Mouse (Mus musculus): ENCODE results near the gene Psme3. TPM values are rescaled to one million over a fixed set of nuclear protein-coding genes. Genes with fewer than 3 reads are reported as not detected.
A peak's percentile ranks its signal among the peaks of the same experiment; 100 is the strongest.

Gene Psme3
- polyA plus RNA-seq, 1 experiment from 2014 or later: 148 TPM

DNA sequence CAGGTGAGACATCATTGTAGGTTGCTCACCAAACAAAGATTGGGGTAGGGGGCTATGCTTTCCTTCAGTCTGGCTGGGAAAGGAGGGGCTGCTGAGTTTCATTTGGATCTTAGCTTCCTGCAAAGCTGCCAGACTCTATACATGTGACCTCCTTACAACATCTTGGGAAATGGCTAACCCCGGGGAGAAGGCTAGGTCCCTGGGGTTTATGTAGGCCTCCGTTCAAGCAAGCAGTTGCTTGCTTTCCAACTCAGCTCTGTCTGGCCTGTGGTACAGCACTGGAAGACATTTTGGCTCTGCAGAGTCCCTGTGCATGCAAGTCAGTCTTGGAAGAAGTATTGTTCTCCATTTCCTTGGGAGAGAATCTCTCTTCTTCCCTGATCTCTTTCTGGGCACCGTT lies 16.5 kb downstream of the Psme3 start:
- WGBS: 80% methylated on average over 3 of the region's 3 CpGs
- no peak overlapping the region for H3K4me2 ChIP-seq
- no peak for ATAC-seq (ENCODE audit: insufficient number of reproducible peaks, insufficient read depth, low FRiP score, low TSS enrichment, low read depth)

DNA sequence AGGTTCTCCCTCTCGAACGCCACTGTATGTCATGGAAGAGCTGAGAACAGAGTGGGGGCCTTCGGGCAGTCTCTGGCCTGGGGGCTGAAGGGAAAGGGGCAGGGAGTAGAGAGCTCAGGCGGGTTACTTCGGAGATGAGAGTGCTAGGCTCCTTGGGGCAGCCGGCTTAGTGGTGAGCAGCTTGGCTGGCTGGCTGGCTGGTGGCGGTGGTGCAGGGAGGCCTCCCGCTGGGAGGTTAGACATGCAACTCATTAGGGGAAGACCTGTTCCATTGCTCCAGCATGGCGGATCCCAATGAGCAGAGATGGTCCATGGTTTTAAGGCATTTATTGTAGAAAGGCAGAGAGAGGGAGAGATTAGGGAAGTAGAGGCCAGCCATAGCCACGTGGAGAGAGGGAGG lies 18.0 kb downstream of the Psme3 start:
- Histone ChIP-seq H3K9ac (no peak overlapping the region), H3K4me3 (no peak overlapping the region), H3K4me1 (peaks cover 29% of the 10 kb centered on the region), H3K36me3 (no peaks in the 10 kb centered on the region), H3K27ac (no peak overlapping the region), H3K9me3 (no peaks in the 10 kb centered on the region), H3K27me3 (no peaks in the 10 kb centered on the region), H3K4me2 (no peak overlapping the region)
- no peak for ATAC-seq (ENCODE audit: insufficient number of reproducible peaks, insufficient read depth, low FRiP score, low TSS enrichment, low read depth)
- WGBS: 23% methylated on average over 10 of the region's 10 CpGs

More for the DNA sequence above, 16.5 kb downstream of the Psme3 start:
- Histone ChIP-seq H3K4me1 (peaks cover 22% of the 10 kb centered on the region), H3K27ac (no peak overlapping the region), H3K9me3 (no peaks in the 10 kb centered on the region), H3K9ac (no peak overlapping the region), H3K4me3 (no peak overlapping the region), H3K27me3 (no peaks in the 10 kb centered on the region), H3K36me3 (no peaks in the 10 kb centered on the region)

DNA sequence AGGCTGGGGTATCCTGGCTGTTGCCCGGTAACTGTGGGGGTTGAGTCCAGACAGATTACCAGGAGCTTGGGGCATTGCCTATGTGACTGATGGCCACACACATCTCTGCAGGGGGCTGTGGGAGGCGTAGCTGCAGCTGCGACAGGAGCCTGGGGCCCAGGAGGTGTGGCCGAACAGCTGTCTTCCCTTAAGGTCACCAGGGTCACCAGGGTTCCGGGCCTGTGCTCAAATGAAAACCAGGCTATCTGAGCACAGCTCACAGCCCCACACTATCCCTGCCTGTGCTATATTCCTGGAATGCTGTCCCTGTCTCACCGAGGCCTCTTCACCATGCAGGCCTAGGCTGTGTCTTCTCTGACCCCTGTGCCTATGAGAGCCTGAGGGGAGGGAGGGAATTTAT lies 18.5 kb downstream of the Psme3 start:
- Histone ChIP-seq H3K27ac (no peak overlapping the region), H3K4me1 (peaks cover 29% of the 10 kb centered on the region), H3K27me3 (no peaks in the 10 kb centered on the region), H3K36me3 (no peaks in the 10 kb centered on the region), H3K4me3 (no peak overlapping the region), H3K9ac (no peak overlapping the region), H3K4me2 (no peak overlapping the region), H3K9me3 (no peaks in the 10 kb centered on the region)
- ATAC-seq (ENCODE audit: insufficient number of reproducible peaks, insufficient read depth, low FRiP score, low TSS enrichment, low read depth): no peak
- 10% methylated on average over 6 of the region's 6 CpGs for WGBS

DNA sequence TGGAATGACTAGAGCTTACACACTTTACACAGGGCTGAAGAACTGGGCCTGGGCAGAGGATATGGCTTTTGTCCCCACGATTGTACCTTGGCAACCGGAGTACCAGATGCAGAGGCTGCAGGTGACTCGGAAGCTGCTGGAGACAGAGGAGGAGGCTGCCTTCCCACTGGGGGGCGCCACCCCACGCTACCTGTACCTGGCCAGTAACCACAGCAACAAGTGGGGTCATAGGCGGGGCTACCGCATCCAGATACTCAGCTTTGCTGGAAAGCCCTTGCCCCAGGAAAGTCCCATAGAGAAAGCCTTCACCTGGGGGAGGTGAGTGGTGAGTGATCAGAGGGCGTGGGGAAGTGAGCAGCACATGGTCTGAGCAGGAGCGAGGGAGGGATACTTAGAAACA lies 19.7 kb downstream of the Psme3 start:
- H3K27me3 ChIP-seq: no peaks in the 10 kb centered on the region
- no peak for ATAC-seq (ENCODE audit: insufficient number of reproducible peaks, insufficient read depth, low FRiP score, low TSS enrichment, low read depth)
- WGBS: 79% methylated on average over 9 of the region's 9 CpGs

DNA sequence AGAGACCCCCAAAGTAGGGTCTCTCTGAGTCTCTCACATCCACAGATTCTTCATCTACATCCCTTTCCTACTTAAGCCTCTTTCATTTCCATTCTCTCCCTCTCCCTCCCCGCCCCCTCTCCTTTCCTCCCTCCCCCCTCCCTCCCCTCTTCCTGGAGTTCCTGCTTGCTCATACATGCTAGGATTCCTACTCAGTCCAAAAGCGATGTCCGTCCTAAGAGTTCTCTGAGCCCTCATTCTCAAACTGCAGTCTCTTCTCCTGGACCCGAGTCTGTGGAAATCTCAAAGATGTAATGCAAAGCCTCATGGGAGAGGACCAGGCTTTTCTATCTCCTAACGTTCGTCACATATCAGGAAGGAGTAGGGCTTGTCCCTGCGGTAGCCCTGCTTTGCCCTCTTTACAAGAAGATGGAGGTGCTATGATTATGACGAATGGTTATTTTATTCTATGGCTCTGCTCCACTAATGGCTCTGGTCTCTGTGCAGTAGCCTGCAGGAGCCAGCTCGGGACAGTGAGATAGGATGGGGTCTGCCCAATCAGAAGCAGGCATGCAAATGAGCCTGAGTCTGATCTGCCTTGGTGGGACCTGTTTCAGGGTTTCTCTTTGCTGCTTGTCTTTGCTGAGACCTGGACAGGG lies 22.2 kb downstream of the Psme3 start:
- Histone ChIP-seq H3K4me3 (peak overlapping the region; percentile 30), H3K4me2 (peak overlapping the region; percentile 59), H3K4me1 (peaks cover 29% of the 10 kb centered on the region), H3K36me3 (no peaks in the 10 kb centered on the region), H3K9me3 (no peaks in the 10 kb centered on the region), H3K27ac (peak overlapping the region; percentile 71), H3K9ac (0 out of 2 replicates have a peak overlapping the region, but pooled peaks have one; percentile 40), H3K27me3 (no peaks in the 10 kb centered on the region)
- WGBS: under 1% methylated on average over 9 of the region's 9 CpGs
- ATAC-seq (ENCODE audit: insufficient number of reproducible peaks, insufficient read depth, low FRiP score, low TSS enrichment, low read depth): peak; percentile 64; the same call in 1 of the 2 replicates

More for the DNA sequence above, 19.7 kb downstream of the Psme3 start:
- Histone ChIP-seq H3K36me3 (no peaks in the 10 kb centered on the region), H3K27ac (no peak overlapping the region), H3K9ac (no peak overlapping the region), H3K9me3 (no peaks in the 10 kb centered on the region), H3K4me3 (no peak overlapping the region), H3K4me1 (peaks cover 29% of the 10 kb centered on the region), H3K4me2 (no peak overlapping the region)

DNA sequence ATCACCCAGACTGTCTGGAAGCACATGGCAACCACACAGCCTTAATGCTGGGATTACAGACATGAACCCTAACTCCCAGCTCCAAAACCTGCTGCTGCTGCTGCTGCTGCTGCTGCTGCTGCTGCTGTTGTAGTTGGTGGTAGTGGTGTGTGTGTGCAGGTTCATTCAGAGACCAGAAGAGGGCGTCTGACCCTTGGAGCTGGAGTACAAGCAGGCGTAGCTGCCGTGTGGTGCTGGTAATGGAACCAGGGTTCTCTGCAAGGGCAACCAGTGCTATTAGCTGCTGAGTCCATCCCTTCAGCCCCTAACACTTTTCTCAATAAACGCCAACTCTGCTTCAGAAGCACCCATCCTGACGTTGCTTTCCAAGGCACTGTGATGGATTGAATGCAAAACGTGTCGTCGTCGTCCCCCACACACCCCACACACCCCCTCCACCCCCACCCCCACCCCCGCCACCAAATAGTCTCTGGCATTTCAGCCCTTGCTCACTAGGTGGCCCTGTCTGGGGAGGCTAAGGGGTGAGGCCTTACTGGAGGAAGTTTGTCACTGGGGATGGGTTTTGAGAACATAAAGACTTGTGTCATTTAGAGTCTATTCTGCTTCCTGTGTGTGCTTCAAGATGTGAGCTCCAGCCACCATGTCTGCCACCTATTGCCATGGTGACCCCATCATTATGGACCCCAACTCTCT lies 31.2 kb downstream of the Psme3 start:
- Histone ChIP-seq H3K36me3 (no peaks in the 10 kb centered on the region), H3K9me3 (0 out of 2 replicates have a peak, but pooled peaks cover 2% of the 10 kb centered on the region), H3K4me3 (no peak overlapping the region), H3K4me2 (no peak overlapping the region), H3K9ac (no peak overlapping the region), H3K27me3 (no peaks in the 10 kb centered on the region), H3K4me1 (0 out of 2 replicates have a peak, but pooled peaks cover 4% of the 10 kb centered on the region), H3K27ac (no peak overlapping the region)
- no peak for ATAC-seq (ENCODE audit: insufficient number of reproducible peaks, insufficient read depth, low FRiP score, low TSS enrichment, low read depth)
- WGBS: 69% methylated on average over 10 of the region's 10 CpGs

DNA sequence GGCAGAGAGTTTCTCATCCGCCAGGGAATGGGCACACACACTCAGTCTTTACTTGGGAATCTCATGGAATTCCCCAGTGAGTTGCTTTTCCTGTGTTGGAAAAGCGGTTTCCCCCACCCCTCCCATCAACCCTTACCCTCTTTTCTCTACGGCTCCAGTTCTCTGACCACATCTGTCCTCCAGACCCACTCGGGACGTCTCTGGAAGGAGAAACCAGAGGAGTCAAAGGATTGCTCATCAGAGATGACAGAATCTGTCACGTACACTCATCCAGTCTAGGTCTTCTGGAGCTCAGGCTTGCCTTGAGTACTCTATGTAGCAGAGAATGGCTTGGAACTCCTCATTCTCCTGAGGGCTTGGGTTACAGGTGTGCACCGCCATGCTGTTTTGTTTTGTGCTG lies 32.8 kb downstream of the Psme3 start:
- H3K4me1 ChIP-seq: 0 out of 2 replicates have a peak, but pooled peaks cover 4% of the 10 kb centered on the region
- H3K4me2 ChIP-seq: no peak overlapping the region
- no peaks in the 10 kb centered on the region for H3K36me3 ChIP-seq
- WGBS: 55% methylated on average over 7 of the region's 7 CpGs
- 0 out of 2 replicates have a peak, but pooled peaks cover 2% of the 10 kb centered on the region for H3K9me3 ChIP-seq
- no peak overlapping the region for H3K9ac ChIP-seq
- H3K4me3 ChIP-seq: no peak overlapping the region
- H3K27ac ChIP-seq: no peak overlapping the region
- H3K27me3 ChIP-seq: no peaks in the 10 kb centered on the region
- no peak for ATAC-seq (ENCODE audit: insufficient number of reproducible peaks, insufficient read depth, low FRiP score, low TSS enrichment, low read depth)

DNA sequence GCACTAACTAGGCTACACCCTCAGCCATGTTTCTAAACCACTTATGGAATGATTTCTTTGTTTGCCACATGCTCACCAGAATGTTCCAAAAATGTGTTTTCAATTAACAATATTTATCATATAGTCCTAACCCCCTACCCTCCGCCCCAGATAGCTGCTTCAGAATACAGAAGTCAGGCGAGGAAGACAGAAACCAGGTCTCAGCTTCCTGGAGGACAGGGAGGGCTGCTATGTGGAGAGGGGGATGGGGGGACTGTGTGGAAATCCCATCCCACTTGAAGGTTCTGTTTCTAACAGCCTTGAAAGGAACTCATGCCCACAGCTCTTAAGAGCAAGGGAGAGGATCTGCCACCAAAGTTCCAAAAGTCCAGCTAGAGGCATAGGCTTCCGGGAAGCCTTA lies 33.2 kb downstream of the Psme3 start:
- Histone ChIP-seq H3K27ac (no peak overlapping the region), H3K4me1 (0 out of 2 replicates have a peak, but pooled peaks cover 4% of the 10 kb centered on the region), H3K9ac (no peak overlapping the region), H3K9me3 (0 out of 2 replicates have a peak, but pooled peaks cover 2% of the 10 kb centered on the region), H3K4me3 (no peak overlapping the region), H3K36me3 (no peaks in the 10 kb centered on the region), H3K4me2 (no peak overlapping the region), H3K27me3 (no peaks in the 10 kb centered on the region)
- whole genome bisulfite sequencing: 60% methylated on average over 3 of the region's 3 CpGs
- no peak for ATAC-seq (ENCODE audit: insufficient number of reproducible peaks, insufficient read depth, low FRiP score, low TSS enrichment, low read depth)

DNA sequence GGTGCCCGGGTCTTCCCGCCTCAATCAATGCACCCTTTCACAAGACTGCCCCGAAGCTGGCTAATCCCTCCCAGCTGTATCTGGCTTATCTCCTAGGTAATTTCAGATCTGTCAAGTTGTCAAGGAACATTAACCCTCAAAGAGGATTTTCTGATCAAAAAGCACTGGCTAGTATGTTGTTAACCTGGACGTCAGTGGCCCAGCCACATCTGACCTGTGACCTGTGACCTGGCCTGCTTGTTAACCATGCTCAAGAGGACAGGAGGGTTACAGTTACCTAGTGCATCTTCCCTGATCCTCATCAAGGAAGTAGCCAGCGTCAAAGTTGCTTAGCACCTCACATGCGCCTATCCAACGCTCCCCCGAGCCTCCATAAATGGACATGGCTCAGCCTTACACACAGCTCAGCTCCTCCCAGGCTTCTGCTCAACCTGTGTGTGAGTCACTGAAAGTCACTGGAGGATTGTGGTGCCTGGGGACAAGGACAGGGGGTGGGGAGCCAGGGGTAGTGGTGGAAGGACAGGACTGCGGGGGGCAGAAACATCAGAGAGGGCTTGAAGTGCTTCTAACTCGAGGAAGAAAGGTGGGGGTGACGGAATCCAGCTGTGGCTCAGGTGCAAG lies 35.2 kb downstream of the Psme3 start:
- ATAC-seq (ENCODE audit: insufficient number of reproducible peaks, insufficient read depth, low FRiP score, low TSS enrichment, low read depth): no peak

DNA sequence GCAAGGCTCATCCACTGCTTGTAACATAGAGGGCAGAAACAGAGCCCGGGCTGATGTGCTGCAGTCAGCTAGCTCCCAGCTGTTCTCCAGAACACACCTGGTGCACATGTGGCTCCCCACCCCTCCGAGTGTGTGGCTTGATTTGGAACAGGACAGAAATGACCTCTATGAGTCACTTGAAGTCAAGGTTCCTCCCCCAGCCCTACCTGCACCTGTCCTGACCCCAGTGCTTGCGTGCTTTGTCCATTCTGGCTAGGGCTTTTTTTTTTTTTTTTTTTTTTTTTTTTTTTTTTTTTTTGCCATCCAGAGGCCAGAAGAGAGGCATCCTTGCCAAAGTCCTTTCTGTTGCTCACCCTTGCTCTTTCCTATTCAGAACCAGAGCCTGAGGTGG lies 35.7 kb downstream of the Psme3 start:
- no peak overlapping the region for H3K9ac ChIP-seq
- no peaks in the 10 kb centered on the region for H3K36me3 ChIP-seq
- H3K27me3 ChIP-seq: no peaks in the 10 kb centered on the region
- no peak overlapping the region for H3K27ac ChIP-seq
- no peak overlapping the region for H3K4me3 ChIP-seq
- WGBS: 60% methylated on average over 3 of the region's 3 CpGs
- 0 out of 2 replicates have a peak, but pooled peaks cover 4% of the 10 kb centered on the region for H3K4me1 ChIP-seq
- 0 out of 2 replicates have a peak, but pooled peaks cover 2% of the 10 kb centered on the region for H3K9me3 ChIP-seq
- ATAC-seq (ENCODE audit: insufficient number of reproducible peaks, insufficient read depth, low FRiP score, low TSS enrichment, low read depth): no peak
- no peak overlapping the region for H3K4me2 ChIP-seq

More for the DNA sequence above, 35.2 kb downstream of the Psme3 start:
- Histone ChIP-seq H3K4me3 (no peak overlapping the region), H3K9ac (no peak overlapping the region), H3K9me3 (0 out of 2 replicates have a peak, but pooled peaks cover 2% of the 10 kb centered on the region), H3K4me1 (0 out of 2 replicates have a peak, but pooled peaks cover 4% of the 10 kb centered on the region), H3K4me2 (no peak overlapping the region), H3K27me3 (no peaks in the 10 kb centered on the region), H3K36me3 (no peaks in the 10 kb centered on the region), H3K27ac (no peak overlapping the region)
- 49% methylated on average over 11 of the region's 11 CpGs for WGBS

DNA sequence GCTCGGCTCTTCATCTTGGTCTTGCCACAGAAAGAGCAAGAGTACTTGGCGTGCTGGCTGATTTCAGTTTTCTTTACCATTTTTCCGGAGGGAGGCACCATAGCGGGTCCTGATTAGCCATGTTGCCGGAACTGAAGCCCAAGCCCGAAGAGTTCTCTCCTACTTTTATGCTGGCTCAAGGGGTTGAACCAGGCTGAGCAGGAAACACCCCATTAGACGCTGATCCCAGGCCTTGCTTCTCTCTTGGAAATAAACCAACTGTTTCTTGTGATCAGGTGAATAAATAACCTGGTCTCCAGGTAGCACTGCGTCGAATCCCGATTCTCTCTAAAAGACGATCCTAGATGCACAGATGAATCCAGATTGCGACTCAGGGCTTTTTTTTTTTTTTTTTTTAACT lies 37.4 kb downstream of the Psme3 start:
- WGBS: 88% methylated on average over 12 of the region's 12 CpGs
- H3K27ac ChIP-seq: no peak overlapping the region
- 0 out of 2 replicates have a peak, but pooled peaks cover 2% of the 10 kb centered on the region for H3K9me3 ChIP-seq
- no peaks in the 10 kb centered on the region for H3K36me3 ChIP-seq
- no peak overlapping the region for H3K4me3 ChIP-seq
- no peak overlapping the region for H3K9ac ChIP-seq
- H3K4me2 ChIP-seq: no peak overlapping the region
- H3K4me1 ChIP-seq: 0 out of 2 replicates have a peak, but pooled peaks cover 4% of the 10 kb centered on the region
- no peaks in the 10 kb centered on the region for H3K27me3 ChIP-seq
- ATAC-seq (ENCODE audit: insufficient number of reproducible peaks, insufficient read depth, low FRiP score, low TSS enrichment, low read depth): no peak

Data from embryonic facial prominence, embryonic 13.5 days (tissue).